Mouse (Mus musculus) monocyte, adult 2 months (primary cell): ENCODE results near the gene Rilp.

ENCODE experiments used
- DNase-seq, 2 experiments: peaks; one replicate each; pipeline ENCODE4 v3.0.0; 2022; ENCODE audit warnings: low spot score in 2 of 2, low read depth in 1 of 2

Gene Rilp

DNA sequence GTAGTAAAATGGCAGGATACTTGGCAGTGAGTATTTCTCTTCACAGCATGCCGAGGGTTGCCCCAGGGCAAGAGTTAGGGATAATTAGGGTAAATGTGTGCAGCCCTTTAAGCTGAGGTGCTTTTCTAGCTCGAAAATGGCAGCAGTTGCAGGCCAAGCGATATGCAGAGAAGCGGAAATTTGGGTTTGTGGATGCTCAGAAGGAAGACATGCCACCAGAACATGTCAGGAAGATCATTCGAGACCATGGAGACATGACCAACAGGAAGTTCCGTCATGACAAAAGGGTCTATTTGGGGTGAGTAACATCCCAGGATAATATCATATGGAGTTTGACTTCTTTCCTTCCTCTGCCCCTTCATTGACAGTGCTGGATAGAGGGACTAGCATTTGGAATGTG is 22.4 kb upstream of the Rilp start:
- no peak for DNase-seq

DNA sequence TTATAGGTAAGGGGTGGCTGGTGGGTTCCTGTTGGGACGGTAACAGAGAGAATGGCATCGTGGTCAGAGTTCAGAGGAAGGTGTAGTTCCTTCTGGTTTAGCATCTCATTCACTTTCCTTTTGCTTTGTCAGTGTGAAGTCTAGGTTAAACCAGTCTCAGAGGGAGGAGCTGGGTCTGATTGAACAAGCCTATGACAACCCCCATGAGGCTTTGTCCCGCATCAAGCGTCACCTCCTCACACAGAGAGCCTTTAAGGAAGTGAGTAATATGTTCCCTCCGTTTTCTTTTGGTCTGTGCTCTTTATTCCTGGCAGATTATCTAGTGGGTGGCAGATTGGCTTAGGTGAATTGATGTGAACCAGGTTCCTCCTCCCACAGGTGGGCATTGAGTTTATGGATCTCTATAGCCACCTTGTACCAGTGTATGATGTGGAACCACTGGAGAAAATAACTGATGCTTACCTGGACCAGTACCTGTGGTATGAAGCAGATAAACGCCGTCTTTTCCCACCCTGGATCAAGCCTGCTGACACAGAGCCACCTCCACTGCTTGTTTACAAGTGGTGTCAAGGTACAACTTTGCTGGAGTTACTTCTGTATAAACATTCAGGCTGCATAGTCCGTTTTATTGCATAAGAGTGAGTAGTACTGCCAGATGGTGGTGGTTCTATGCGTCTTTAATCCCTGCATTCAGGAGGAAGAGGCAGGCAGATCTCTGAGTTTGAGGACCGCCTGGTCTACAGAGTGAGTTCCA is 15.4 kb upstream of the Rilp start:
- DNase-seq: no peak

DNA sequence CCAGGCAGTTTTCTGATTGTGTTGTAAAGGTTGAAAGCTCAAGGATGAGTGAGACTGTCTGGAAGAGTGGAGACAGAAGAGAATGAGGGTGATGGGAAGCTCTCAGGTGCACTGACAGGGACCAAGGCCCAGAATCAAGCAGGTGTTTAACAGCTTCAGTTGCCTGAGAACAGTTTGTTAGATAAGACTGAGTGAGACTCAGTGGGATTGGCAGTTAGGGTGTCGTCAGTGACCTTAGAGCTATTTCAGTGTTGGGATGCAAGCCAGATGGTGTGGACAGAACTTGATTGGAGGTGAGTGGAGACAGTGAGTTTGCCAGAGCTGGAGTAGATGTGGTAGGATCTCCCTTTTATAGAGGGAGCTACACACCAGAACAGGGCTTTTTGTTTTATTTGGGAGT is 11.8 kb upstream of the Rilp start:
- DNase-seq: no peak

DNA sequence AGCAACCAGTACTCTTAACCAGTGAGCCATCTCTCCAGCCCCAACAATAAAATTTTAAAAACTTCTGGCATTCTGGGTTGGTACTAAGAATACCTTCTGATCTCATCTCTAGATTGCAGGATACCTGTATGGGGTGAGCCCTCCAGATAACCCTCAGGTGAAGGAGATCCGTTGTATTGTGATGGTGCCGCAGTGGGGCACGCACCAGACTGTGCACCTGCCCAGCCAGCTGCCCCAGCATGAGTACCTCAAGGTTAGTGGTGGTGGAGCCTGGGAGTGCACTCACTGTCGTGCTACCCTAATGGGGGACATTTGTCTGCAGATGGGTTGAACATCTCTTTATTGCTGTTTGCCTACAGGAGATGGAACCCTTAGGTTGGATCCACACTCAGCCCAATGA is 1.7 kb upstream of the Rilp start:
- no peak for DNase-seq

DNA sequence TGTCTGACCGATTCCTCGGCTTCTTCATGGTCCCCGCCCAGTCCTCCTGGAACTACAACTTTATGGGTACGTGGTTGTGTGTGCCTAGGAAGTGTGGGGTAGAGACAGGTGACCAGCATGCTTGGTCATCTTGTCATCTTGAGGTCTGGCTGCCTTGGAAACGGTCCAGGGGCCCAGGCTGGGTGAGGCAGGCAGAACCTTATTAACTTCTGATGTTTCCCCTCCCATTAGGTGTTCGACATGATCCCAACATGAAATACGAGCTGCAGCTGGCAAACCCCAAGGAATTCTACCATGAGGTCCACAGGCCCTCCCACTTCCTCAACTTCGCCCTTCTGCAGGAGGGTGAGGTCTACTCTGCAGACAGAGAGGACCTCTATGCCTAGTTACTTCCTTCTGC is 990 bp upstream of the Rilp start:
- no peak for DNase-seq

DNA sequence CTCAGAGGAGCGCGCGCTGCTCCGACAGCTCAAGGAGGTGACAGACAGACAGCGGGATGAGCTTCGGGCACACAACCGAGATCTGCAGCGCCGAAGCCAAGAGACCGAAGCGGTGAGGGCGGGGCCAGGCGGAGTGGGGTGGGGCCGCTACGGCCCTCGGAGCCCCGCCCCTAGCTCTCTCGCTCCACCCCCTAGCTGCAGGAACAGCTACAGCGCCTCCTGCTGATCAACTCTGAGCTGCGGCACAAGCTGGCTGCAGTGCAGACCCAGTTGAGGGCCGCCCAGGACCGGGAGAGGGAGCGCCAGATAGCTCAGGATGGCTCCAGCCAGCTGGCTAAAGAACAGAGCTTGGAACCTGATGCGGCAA is 716 bp downstream of the Rilp start:
- DNase-seq: peak; percentile 83 to 89

DNA sequence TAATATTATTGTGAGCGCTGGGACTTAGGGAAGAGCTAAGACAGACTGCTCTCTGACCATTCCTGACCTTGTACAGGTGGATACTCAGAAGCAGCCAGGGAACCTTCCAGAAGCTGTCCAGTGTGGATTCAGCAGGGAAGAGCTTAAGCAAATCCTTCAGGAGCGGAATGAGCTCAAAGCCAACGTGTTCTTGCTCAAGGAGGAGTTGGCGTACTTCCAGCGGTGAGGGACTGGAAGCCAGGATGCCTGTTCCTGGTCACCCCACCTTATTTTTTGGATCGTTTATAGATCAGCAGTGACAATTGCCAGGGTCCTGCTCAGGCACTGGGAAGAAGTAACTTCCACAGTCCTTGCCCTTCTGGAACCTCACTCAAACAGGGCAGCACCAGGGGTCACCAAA is 1.3 kb downstream of the Rilp start:
- no peak for DNase-seq

DNA sequence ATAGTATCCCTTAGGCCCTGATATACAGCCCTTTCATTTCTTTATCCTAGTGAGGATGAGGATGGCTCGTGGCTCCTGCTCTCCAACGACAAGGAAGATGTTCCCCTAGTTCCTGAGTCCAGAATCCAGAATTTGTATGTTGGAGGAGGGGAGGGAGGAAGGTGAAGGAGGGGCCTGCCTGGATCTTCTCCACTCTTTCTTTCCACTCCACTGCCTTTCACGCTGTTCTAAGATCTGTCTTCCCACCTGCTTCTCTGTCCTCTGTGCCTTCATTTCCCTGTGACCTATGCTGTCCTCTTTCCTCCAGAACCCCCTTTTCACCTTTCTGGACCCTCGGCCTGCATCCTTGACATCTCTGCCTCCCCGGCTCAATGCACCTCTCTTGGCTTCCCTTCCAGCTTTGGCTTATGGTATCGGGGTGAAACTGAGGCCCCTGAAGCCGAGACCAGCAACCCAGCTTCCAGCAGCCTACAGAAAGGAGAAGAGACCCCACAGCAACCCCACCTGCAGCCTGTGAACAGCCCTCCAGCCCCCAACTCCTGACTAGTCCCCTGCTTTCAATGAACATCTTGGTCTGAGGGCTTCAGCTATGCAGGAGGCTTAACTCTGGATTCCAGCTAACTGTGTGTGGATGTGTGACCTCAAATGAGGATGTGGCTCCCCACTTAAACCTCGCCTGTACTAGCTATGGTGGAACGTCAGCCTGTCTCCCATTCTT is 2.6 kb downstream of the Rilp start:
- no peak for DNase-seq

DNA sequence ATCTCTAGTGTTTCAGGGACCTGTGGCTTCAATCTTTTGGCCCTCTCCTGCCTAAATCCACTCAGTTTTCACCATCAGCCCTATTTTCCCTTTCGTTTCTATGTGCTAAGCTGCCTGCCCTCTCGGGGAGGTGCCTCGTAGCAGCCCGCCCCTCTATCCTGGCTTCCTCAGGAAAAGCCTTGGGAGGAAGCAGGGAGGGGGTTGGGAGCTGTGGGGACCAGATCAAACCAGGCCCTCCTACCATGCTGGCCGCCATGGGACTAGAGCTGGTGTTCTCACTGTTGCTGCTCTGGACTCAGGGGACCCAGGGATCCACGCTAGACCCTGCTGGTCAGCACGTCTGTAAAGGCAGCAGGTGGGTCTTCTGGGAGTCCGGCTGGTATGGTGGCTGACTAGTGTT is 3.4 kb downstream of the Rilp start, which contains the start of gene Scarf1:
TSS of gene Scarf1 (plus strand) at position 205 of the 400 bp plus-strand sequence.
- no peak for DNase-seq

DNA sequence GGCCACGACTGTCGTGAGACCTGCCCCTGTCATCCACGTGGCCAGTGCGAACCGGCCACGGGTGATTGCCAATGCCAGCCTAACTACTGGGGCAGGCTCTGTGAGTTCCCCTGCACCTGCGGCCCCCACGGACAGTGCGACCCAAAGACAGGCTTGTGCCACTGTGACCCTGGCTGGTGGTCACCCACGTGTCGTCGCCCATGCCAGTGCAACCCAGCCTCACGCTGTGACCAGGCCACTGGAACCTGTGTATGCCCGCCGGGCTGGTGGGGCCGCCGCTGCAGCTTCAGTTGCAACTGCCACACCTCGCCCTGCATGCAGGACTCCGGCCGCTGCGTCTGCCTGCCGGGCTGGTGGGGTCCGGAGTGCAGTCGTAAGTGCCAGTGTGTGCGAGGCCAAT is 5.3 kb downstream of the Rilp start:
- no peak for DNase-seq

DNA sequence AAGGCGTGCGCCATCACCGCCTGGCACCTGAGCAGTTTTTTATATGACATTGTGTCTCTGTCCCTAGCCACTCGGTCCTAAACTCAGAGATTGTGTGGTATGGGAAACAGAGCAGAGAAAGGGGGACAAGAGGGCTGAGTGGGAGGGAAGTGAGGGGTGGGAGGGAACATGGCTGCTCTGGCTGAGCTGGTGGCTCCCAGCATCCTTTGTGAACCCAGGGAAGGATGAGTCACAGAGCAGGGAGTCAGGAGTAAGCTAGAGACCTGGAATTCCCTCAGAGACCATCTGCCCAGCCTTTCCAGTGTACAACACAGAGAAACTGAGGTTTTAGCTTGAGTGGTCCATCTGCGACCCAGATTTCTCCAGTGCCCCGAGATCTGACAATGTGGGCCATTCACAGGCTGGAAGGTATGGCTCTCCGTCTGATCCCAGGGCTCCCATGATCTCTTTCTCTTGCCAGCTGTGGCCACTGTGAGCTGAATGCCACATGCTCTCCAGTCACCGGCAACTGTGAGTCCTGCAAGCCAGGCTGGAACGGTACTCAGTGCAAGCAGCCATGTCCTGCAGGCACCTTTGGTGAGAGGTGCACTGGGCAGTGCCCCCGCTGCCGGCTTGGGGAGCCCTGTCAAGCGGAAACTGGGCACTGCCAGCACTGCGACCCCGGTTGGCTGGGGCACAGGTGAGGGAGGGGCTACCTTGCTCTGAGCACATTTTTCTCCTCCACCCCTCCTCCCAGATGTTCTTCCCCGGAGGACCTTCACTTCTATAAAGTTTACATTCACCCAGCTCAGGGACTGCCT is 10.1 kb downstream of the Rilp start:
- no peak for DNase-seq

DNA sequence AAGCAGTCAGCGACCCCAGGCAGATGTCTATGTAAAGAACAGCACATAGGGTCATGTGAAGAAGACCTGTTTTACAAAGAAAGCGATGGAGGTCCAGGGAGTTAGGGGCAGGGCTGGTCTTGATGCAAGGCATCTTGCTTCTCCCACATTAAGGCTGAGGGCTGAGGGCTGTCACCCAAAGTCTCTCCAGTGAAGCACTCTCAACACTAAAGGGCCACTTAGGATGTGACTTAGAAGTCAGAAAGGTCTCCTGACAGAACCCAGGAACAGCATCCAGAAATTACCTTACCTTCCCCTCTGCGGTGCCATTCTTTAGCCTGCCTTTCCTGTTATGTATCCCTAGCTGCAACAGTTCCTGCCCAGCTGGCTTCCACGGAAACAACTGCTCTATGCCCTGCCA is 11.7 kb downstream of the Rilp start:
- no peak for DNase-seq

DNA sequence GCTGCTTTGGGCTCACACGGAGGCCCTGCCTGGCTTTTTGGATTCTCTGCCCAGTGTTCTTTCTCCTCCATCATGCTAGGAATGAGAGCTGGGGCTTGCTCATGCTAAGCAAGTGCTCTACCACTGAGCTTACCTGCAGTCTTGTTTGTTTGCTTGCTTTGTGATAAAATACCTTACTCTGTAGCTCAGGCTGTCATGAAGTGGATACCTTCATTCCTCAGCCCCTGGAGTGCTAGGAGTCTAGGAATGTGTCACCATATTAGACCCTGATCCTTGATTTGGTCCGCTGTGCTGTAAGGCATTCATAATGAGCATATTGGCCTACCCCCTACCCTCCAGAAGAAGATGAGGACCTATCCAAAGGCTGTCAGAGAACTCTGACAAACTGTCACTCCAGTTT is 12.9 kb downstream of the Rilp start:
- no peak for DNase-seq

DNA sequence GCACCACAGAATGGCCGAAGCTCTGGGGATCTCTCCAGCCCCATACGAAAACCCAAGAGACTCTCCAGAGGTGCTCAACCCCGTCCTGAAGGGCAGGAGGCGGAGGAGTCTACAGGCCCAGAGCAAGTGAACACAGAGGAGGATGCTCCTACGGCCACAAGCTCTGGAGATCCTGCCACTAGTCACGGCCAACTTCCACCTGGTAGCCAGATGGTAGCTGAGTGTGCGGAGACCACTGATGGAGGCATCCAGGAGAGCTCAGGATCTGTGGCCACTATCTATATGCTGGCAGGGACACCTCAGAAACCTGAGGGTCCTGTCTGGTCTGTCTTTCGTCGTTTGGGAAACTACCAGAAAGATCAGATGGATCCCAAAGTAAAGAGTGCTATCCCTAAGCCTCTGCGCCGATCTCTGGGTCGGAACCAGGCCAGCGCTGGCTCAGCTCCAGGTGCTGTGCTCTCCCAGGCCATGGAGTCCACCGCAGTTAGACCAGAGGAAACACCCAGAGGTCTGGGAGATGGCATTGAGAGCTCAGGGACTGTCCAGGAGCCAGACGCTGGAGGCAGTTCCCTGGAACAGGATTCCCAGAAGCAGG is 15.7 kb downstream of the Rilp start:
- no peak for DNase-seq

DNA sequence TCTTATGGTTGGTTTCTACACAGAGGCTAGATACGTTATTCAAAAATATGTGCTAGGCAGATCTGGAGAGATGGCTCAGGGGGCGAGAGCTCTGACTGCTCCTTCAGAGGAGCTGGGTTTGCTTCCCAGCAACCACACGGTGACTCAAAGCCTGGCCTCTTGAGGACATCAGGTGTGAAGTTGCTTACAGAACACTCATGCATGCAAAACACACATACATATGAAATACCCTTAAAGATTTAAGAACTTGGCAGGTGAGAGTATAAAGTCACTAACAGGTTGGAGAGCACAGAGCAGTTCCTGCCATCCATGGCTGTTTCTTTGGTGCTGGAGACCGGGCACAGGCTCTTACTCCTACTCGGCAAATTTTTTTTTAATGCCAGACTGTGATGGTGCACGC is 17.0 kb downstream of the Rilp start:
- DNase-seq: no peak

DNA sequence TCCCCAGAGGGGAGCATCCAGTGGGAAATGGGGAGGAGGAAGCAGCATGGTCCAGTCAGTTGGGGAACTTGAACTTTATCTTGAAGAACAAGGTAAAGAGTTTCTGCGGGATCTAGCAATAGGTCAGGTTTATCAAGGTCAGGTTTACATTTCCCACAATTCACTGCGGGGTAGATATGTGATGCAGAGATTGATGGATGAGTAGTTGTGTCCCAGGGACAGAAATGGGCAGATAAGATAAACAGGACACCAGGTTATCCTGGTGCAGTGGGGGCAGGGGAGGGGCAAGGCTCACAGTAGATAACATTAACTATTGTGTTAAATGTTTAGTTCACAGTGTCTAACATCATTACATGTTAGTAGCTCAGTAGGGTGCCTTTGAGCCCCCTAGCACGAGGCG is 19.9 kb downstream of the Rilp start:
- no peak for DNase-seq

DNA sequence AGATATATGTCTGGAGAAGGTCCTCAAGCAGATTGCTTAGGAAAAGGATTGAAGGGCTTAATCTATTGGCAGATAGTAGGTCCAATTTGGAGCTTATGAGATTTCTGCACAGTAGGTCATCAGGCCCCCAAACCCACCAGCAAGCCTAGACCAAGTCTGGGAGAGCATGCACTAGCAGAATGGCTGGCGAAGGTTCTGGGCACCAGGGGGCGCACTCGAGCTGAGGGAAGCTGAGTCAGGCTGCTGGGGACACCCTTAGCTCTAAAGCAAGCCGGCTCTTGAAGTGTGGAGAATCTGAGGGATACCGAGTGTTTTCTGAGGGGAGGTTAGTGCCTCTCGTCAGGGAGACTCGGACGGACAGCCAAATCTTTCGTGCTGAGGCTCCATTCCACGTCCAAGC is 20.4 kb downstream of the Rilp start:
- peak; percentile 87 to 93 for DNase-seq

DNA sequence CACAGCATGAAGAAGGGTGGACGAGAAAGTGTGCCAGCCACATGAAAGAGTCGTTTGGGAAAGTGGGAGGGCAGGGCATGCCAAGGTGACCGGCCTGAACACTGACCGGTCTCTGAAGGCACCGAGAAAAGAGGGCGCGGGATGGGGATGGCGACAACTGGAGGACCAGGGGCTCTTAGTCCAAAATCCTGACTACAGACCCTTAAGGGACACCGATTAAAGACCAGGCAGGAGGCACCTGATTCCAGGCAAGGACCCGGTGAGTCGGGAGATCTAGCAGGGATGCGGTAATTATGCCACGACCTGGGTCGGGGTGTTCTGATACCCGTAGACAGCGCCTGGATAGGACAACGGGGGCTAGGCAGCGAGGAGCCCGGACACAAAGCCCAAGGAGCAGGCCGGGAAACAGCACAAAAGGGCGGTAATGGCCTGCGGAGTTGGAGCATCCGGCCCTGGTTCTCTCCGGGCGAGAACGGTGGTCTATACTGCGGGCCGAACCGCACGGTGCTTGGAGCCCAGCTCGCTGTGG is 21.0 kb downstream of the Rilp start:
- peak in 1 of 2 experiments; percentile 21 for DNase-seq

DNA sequence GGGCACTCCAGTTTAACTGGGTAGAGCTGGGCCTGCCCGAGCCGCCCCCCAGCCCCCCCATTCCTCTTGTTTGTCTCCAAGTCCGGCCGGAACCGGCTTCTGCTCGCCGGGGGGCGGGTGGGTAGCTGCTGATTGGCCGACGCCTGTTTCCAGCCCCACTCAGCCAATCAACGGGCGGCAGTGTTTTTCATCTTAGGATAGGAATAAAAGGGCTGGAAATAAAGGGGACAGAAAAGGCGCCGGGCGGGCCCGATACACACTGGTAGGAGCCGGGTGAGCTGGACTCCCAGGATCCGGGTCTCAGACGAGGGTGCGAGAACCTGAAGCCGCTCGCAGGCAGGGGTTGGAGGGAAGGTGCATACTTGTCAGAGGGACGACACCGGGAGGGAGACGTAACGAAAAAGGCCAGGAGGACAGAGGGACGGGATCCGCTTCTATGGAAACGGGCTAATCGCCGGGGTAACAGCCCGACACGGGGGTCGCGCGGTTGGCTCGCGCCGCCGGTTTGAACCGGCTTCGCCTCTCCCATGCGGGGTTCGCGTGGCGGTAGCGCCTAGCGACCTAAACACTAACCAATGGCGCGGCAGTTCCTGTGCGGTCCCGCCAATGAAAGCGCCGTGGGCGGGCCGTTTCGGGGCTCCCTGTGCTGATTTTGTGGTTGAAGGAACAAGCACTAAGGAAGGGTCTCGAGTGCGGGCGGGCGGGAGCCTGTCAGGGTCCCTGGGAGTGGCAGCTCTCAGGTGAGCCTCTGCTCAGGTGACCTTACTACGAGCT is 21.8 kb downstream of the Rilp start, which contains the start of gene Slc43a2:
TSS of gene Slc43a2 (plus strand) at position 226 of the 774 bp plus-strand sequence.
- peak; percentile 66 to 79 for DNase-seq
